Comparison of ENCODE assay signal across 22 mouse cellular contexts in genomic region chr10:51455762-51456161, GRCm38 (mm10). TPM values are rescaled to one million over a fixed set of nuclear protein-coding genes. Genes with fewer than 3 reads are reported as not detected.
DNase-seq lines count a peak whose midpoint lies in the region; ATAC-seq lines count a peak whose summit lies in the region.
"Had no signal": no experiment of that assay in that cellular context is flagged by ENCODE, and none has a peak within 500 bp of the region (broad histone marks: within the 10 kb centered on the region; RNA-seq: fewer than 3 reads in every experiment).

No protein-coding gene starts in this region.

- DNase-seq in midbrain, embryonic 11.5 days (ENCODE audit: low spot score, missing footprints), result peak; percentile 69
- DNase-seq in brain, adult 2 months (ENCODE audit: low read depth, low spot score), result peak; percentile 7
- DNase-seq in c-Kit-positive CD71-positive TER-119-positive erythroid progenitor cells, embryonic 14.5 days (ENCODE audit: low spot score), result no peak
- DNase-seq: cerebellum, adult 9-10 months; gastrocnemius, adult 2 months; kidney, adult 8-10 months; liver, embryonic 13.5 days; retina, postnatal 1 day; thymus, postnatal 4 days had no signal

- no peaks in the 10 kb centered on the region for H3K27me3 ChIP-seq in midbrain, embryonic 11.5 days (ENCODE audit: control insufficient read depth, insufficient read depth, low read length)
- H3K27me3 ChIP-seq in midbrain, embryonic 16.5 days (ENCODE audit: control insufficient read depth, insufficient read depth, low read depth, low read length), result no peaks in the 10 kb centered on the region
- no peaks in the 10 kb centered on the region for H3K27me3 ChIP-seq in intestine, embryonic 16.5 days (replicated peaks; ENCODE audit: control insufficient read depth, insufficient read depth, low read length)
- H3K27me3 ChIP-seq: embryonic facial prominence, embryonic 12.5 days; heart, embryonic 13.5 days; hindbrain, embryonic 13.5 days; liver, embryonic 13.5 days; neural tube, embryonic 13.5 days had no signal

- peaks cover 27% of the 10 kb centered on the region for H3K79me2 ChIP-seq in macrophage (ENCODE audit: inconsistent target)

- 92% methylated on average over 1 of the region's 1 CpGs for WGBS in midbrain, embryonic 11.5 days
- 94% methylated on average over 1 of the region's 1 CpGs for WGBS in midbrain, embryonic 16.5 days
- 0% methylated on average over 1 of the region's 1 CpGs for WGBS in macrophage (ENCODE audit: missing documents)
- 62% methylated on average over 1 of the region's 1 CpGs for WGBS in intestine, embryonic 16.5 days

- no peak overlapping the region for H3K9ac ChIP-seq in midbrain, embryonic 11.5 days (ENCODE audit: low read length)
- H3K9ac ChIP-seq in midbrain, embryonic 16.5 days (ENCODE audit: low read depth, low read length), result no peak overlapping the region
- no peak overlapping the region for H3K9ac ChIP-seq in intestine, embryonic 16.5 days (ENCODE audit: low read depth, low read length)
- H3K9ac ChIP-seq: embryonic facial prominence, embryonic 12.5 days; heart, embryonic 13.5 days; hindbrain, embryonic 13.5 days; liver, embryonic 13.5 days; neural tube, embryonic 13.5 days had no signal

- no peaks in the 10 kb centered on the region for H3K4me1 ChIP-seq in midbrain, embryonic 11.5 days (ENCODE audit: control insufficient read depth, insufficient read depth, low read length)
- H3K4me1 ChIP-seq in midbrain, embryonic 16.5 days (ENCODE audit: control insufficient read depth, insufficient read depth, low read length), result no peaks in the 10 kb centered on the region
- no peaks in the 10 kb centered on the region for H3K4me1 ChIP-seq in intestine, embryonic 16.5 days (ENCODE audit: control insufficient read depth, insufficient read depth, low read length)
- H3K4me1 ChIP-seq: embryonic facial prominence, embryonic 12.5 days; forebrain, embryonic 10.5 days; heart, embryonic 13.5 days; hindbrain, embryonic 13.5 days; liver, embryonic 13.5 days; midbrain, embryonic 10.5 days; neural tube, embryonic 13.5 days had no signal

- no peaks in the 10 kb centered on the region for H3K9me3 ChIP-seq in midbrain, embryonic 11.5 days (ENCODE audit: control insufficient read depth, low read length)
- H3K9me3 ChIP-seq in midbrain, embryonic 16.5 days (replicated peaks; ENCODE audit: control insufficient read depth, low read length, poor library complexity, severe bottlenecking), result no peaks in the 10 kb centered on the region
- H3K9me3 ChIP-seq in intestine, embryonic 16.5 days (ENCODE audit: control insufficient read depth, low read length), result no peaks in the 10 kb centered on the region
- H3K9me3 ChIP-seq: embryonic facial prominence, embryonic 12.5 days; forebrain, embryonic 10.5 days; heart, embryonic 13.5 days; hindbrain, embryonic 13.5 days; liver, embryonic 13.5 days; midbrain, embryonic 10.5 days; neural tube, embryonic 13.5 days had no signal

- H3K27ac ChIP-seq in midbrain, embryonic 11.5 days (ENCODE audit: low read depth, low read length), result no peak overlapping the region
- H3K27ac ChIP-seq in midbrain, embryonic 16.5 days (ENCODE audit: low read length), result no peak overlapping the region
- H3K27ac ChIP-seq in macrophage, result peak overlapping the region; percentile 91
- H3K27ac ChIP-seq in intestine, embryonic 16.5 days (ENCODE audit: low read length), result no peak overlapping the region
- H3K27ac ChIP-seq: embryonic facial prominence, embryonic 12.5 days; forebrain, embryonic 10.5 days; heart, embryonic 13.5 days; hindbrain, embryonic 13.5 days; liver, embryonic 13.5 days; midbrain, embryonic 10.5 days; neural tube, embryonic 13.5 days had no signal

- H3K4me2 ChIP-seq in midbrain, embryonic 11.5 days, result no peak overlapping the region
- no peak overlapping the region for H3K4me2 ChIP-seq in midbrain, embryonic 16.5 days (ENCODE audit: low read length)
- H3K4me2 ChIP-seq in intestine, embryonic 16.5 days (ENCODE audit: low read depth, low read length), result no peak overlapping the region
- H3K4me2 ChIP-seq: embryonic facial prominence, embryonic 12.5 days; heart, embryonic 13.5 days; hindbrain, embryonic 13.5 days; liver, embryonic 13.5 days; neural tube, embryonic 13.5 days had no signal

- H3K4me3 ChIP-seq in midbrain, embryonic 11.5 days (ENCODE audit: low read depth, low read length), result no peak overlapping the region
- H3K4me3 ChIP-seq in midbrain, embryonic 16.5 days (ENCODE audit: low read depth, low read length), result no peak overlapping the region
- no peak overlapping the region for H3K4me3 ChIP-seq in macrophage (ENCODE audit: inconsistent target)
- no peak overlapping the region for H3K4me3 ChIP-seq in intestine, embryonic 16.5 days (ENCODE audit: low read length)
- H3K4me3 ChIP-seq: embryonic facial prominence, embryonic 12.5 days; forebrain, embryonic 10.5 days; gastrocnemius, adult 2 months; heart, embryonic 13.5 days; hindbrain, embryonic 13.5 days; liver, embryonic 13.5 days; midbrain, embryonic 10.5 days; neural tube, embryonic 13.5 days had no signal

- no peak for ATAC-seq in midbrain, embryonic 11.5 days (ENCODE audit: low FRiP score)
- no peak for ATAC-seq in midbrain, embryonic 16.5 days
- ATAC-seq in intestine, embryonic 16.5 days, result no peak
- ATAC-seq in CD4-positive, CD25-positive, alpha-beta regulatory T cell, adult 4 months, result no peak

- no peaks in the 10 kb centered on the region for H3K36me3 ChIP-seq in midbrain, embryonic 11.5 days (ENCODE audit: control insufficient read depth, insufficient read depth, low read length)
- H3K36me3 ChIP-seq in midbrain, embryonic 16.5 days (ENCODE audit: control insufficient read depth, insufficient read depth, low read length), result no peaks in the 10 kb centered on the region
- H3K36me3 ChIP-seq in macrophage (ENCODE audit: inconsistent target), result no peaks in the 10 kb centered on the region
- no peaks in the 10 kb centered on the region for H3K36me3 ChIP-seq in intestine, embryonic 16.5 days (ENCODE audit: control insufficient read depth, insufficient read depth, low read length)
- H3K36me3 ChIP-seq: embryonic facial prominence, embryonic 12.5 days; forebrain, embryonic 10.5 days; heart, embryonic 13.5 days; hindbrain, embryonic 13.5 days; liver, embryonic 13.5 days; midbrain, embryonic 10.5 days; neural tube, embryonic 13.5 days had no signal

RNA-seq across cellular contexts. Expression of gene Gm49339, which starts 24.6 kb away (rescaled TPM):
- polyA plus RNA-seq in midbrain, embryonic 11.5 days (2014; fragmentation: Nextera tagmentation; extraction: Ambion mirVana), result not detected in 2 replicates
- polyA plus RNA-seq in midbrain, embryonic 16.5 days (2015; fragmentation: Nextera tagmentation; extraction: Ambion mirVana), result not detected in 2 replicates
- 1,000 to 10,000 TPM in 1 of 26 experiments, 100 to 1,000 TPM in 25; 130 to 1,055 (median 342) TPM for total RNA-seq in macrophage (2018; cell fraction: chromatin; rRNA removed)
- 100 to 1,000 TPM; 319 to 759 (median 483) TPM for total RNA-seq in macrophage (2018; cell fraction: cytosol; rRNA removed)
- total RNA-seq in macrophage (2018; cell fraction: nucleus; rRNA removed), result 1,000 to 10,000 TPM in 8 of 26 experiments, 100 to 1,000 TPM in 18; 351 to 1,847 (median 599) TPM
- polyA plus RNA-seq in macrophage (2018), result 497 to 1,039 TPM (median 515 TPM) in 3 replicates
- 0.72 TPM in 1 of 2 replicates, not detected in the other for polyA plus RNA-seq in intestine, embryonic 16.5 days (2015; fragmentation: Nextera tagmentation; extraction: Ambion mirVana)
- polyA plus RNA-seq in CD4-positive, CD25-positive, alpha-beta regulatory T cell, adult 4 months (2017; shearing (Covaris generic)), result 10 to 100 TPM; 41.0 to 60.0 TPM
- total RNA-seq: gastrocnemius, adult 2 months; layer of hippocampus, adult 18-20 months; left cerebral cortex, postnatal 10 days had no signal
- polyA plus RNA-seq: embryonic facial prominence, embryonic 12.5 days; forebrain, embryonic 10.5 days; hindbrain, embryonic 13.5 days; midbrain, embryonic 10.5 days; neural tube, embryonic 13.5 days; stomach, embryonic 14.5 days had no signal

RNA-seq across cellular contexts. Expression of gene Lilr4b, which starts 24.7 kb away (rescaled TPM):
- polyA plus RNA-seq in midbrain, embryonic 11.5 days (2014; fragmentation: Nextera tagmentation; extraction: Ambion mirVana), result 0.16 TPM in 1 of 2 replicates, not detected in the other
- 0.29 TPM in 1 of 2 replicates, not detected in the other for polyA plus RNA-seq in midbrain, embryonic 16.5 days (2015; fragmentation: Nextera tagmentation; extraction: Ambion mirVana)
- over 10,000 TPM in 4 of 26 experiments, 1,000 to 10,000 TPM in 22; 1,562 to 16,529 (median 4,877) TPM for total RNA-seq in macrophage (2018; cell fraction: chromatin; rRNA removed)
- total RNA-seq in macrophage (2018; cell fraction: cytosol; rRNA removed), result 1,000 to 10,000 TPM in 7 of 26 experiments, 100 to 1,000 TPM in 19; 504 to 1,328 (median 830) TPM
- total RNA-seq in macrophage (2018; cell fraction: nucleus; rRNA removed), result over 10,000 TPM in 5 of 26 experiments, 1,000 to 10,000 TPM in 21; 2,167 to 13,003 (median 5,289) TPM
- polyA plus RNA-seq in macrophage (2018), result 624 to 1,366 TPM (median 950 TPM) in 3 replicates
- polyA plus RNA-seq in intestine, embryonic 16.5 days (2015; fragmentation: Nextera tagmentation; extraction: Ambion mirVana), result 0.70 and 0.98 TPM in 2 replicates
- polyA plus RNA-seq in CD4-positive, CD25-positive, alpha-beta regulatory T cell, adult 4 months (2017; shearing (Covaris generic)), result 10 to 100 TPM; 48.4 to 64.4 TPM
- total RNA-seq: layer of hippocampus, adult 18-20 months; left cerebral cortex, postnatal 10 days had no signal
- polyA plus RNA-seq: forebrain, embryonic 10.5 days; midbrain, embryonic 10.5 days had no signal

RNA-seq across cellular contexts. Expression of gene Lilrb4a, which starts 35.0 kb away (rescaled TPM):
- 1.0 and 1.2 TPM in 2 replicates for polyA plus RNA-seq in midbrain, embryonic 11.5 days (2014; fragmentation: Nextera tagmentation; extraction: Ambion mirVana)
- 0.63 and 0.78 TPM in 2 replicates for polyA plus RNA-seq in midbrain, embryonic 16.5 days (2015; fragmentation: Nextera tagmentation; extraction: Ambion mirVana)
- over 10,000 TPM in 5 of 26 experiments, 1,000 to 10,000 TPM in 21; 2,550 to 14,518 (median 6,614) TPM for total RNA-seq in macrophage (2018; cell fraction: chromatin; rRNA removed)
- 100 to 1,000 TPM; 351 to 962 (median 537) TPM for total RNA-seq in macrophage (2018; cell fraction: cytosol; rRNA removed)
- over 10,000 TPM in 2 of 26 experiments, 1,000 to 10,000 TPM in 24; 2,722 to 11,633 (median 5,431) TPM for total RNA-seq in macrophage (2018; cell fraction: nucleus; rRNA removed)
- 365 to 1,114 TPM (median 480 TPM) in 3 replicates for polyA plus RNA-seq in macrophage (2018)
- polyA plus RNA-seq in intestine, embryonic 16.5 days (2015; fragmentation: Nextera tagmentation; extraction: Ambion mirVana), result 1.6 and 2.3 TPM in 2 replicates
- polyA plus RNA-seq in CD4-positive, CD25-positive, alpha-beta regulatory T cell, adult 4 months (2017; shearing (Covaris generic)), result 100 to 1,000 TPM in 1 of 2 experiments, 10 to 100 TPM in 1; 61.1 to 120 TPM

Comparison
In these comparisons a context has a peak if more than half of its experiments do, and no peak if none do; other contexts are left out.
1. RNA of gene Gm49339, which starts 24.6 kb away (polyA plus RNA-seq): 497 to 1,039 TPM in macrophage and 41.0 to 60.0 TPM in CD4-positive, CD25-positive, alpha-beta regulatory T cell, adult 4 months; not detected in midbrain, embryonic 16.5 days, not detected in midbrain, embryonic 11.5 days and 0.72 TPM in intestine, embryonic 16.5 days; every median in the first group is over 10 times any median in the second.
2. RNA of gene Lilr4b, which starts 24.7 kb away (polyA plus RNA-seq): 624 to 1,366 TPM in macrophage and 48.4 to 64.4 TPM in CD4-positive, CD25-positive, alpha-beta regulatory T cell, adult 4 months; 0.70 to 0.98 TPM in intestine, embryonic 16.5 days, 0.29 TPM in midbrain, embryonic 16.5 days and 0.16 TPM in midbrain, embryonic 11.5 days; every median in the first group is over 10 times any median in the second.
3. RNA of gene Lilrb4a, which starts 35.0 kb away (polyA plus RNA-seq): 365 to 1,114 TPM in macrophage and 61.1 to 120 TPM in CD4-positive, CD25-positive, alpha-beta regulatory T cell, adult 4 months; 1.6 to 2.3 TPM in intestine, embryonic 16.5 days, 1.0 to 1.2 TPM in midbrain, embryonic 11.5 days and 0.63 to 0.78 TPM in midbrain, embryonic 16.5 days; every median in the first group is over 10 times any median in the second.